Mouse (Mus musculus): ENCODE measurements around the gene Tfip11. TPM values are rescaled to one million over a fixed set of nuclear protein-coding genes. Genes with fewer than 3 reads are reported as not detected.
A peak's percentile ranks its signal among the peaks of the same experiment; 100 is the strongest.

The Tfip11 gene
- total and polyA plus RNA-seq, 3 experiments: 8.8 to 28.6 (median 23.8) TPM

DNA sequence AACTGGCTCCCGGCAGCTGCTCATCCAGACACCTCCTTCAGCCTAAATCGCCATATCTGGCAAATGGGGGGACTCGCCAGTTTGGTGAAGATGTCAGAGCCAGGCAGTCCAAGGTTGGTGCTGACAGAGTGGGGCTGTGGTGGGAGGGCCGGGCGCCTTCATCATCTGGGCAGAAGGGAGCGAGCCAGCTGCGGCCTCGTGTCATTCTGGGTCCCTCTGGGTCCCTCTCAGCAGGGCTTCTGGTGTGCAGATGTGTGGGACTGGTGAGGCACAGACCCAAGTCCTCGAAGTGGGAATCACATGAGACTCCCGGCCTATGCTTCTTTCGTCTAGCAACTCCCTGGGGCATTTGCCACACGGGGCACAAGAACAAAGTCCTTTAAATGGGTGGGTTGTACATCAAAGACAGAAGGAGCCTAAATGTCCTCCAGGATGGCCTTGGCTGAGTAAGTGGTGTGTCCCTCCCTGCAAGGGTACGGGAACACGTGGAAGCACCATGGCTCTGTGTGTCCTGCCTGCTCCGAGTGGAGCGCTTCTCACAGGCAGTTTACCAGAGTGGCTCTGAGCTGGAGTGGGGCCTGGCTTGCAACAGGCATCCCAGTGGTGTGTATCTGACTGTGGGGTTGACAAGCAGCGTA lies 33.7 kb upstream of the Tfip11 start:
- H3K4me1 ChIP-seq (ENCODE audit: control insufficient read depth in 1 of 2, insufficient read depth in 2 of 2): peaks cover 7 to 28% of the 10 kb centered on the region in 2 experiments
- in situ Hi-C loops (cut with MboI; ENCODE audit: low pct_ligation_motif_present, low pct_unique_long_range_greater_than_20kb, low sequenced_read_pairs) (no loop called here), dilution Hi-C loops (cut with MboI; ENCODE audit: extremely low pct_ligation_motif_present, extremely low pct_unique_long_range_greater_than_20kb, low sequenced_read_pairs) (no loop called here)
- H3K36me3 ChIP-seq (replicated peaks in 1 of 2; ENCODE audit: control insufficient read depth in 1 of 2, insufficient read depth in 1 of 2, low read length in 1 of 2): peaks cover 0 to 16% of the 10 kb centered on the region in 2 experiments
- TF ChIP-seq MEF2A (IDR thresholded peaks at IDR 0.05; ENCODE audit: borderline replicate concordance, low read depth, low read length): no peak
- no peak for TF ChIP-seq CTCF (conservative IDR thresholded peaks at IDR 0.05 in 1 of 2, IDR thresholded peaks at IDR 0.05 in 1 of 2; ENCODE audit: low read depth in 2 of 2, low read length in 2 of 2)
- TF ChIP-seq POLR2AphosphoS2 (IDR thresholded peaks at IDR 0.05; ENCODE audit: low read depth, low read length): no peak
- no peak for TF ChIP-seq ZNF384 (IDR thresholded peaks at IDR 0.05; ENCODE audit: low read depth, low read length)
- no peak for TF ChIP-seq MYC (IDR thresholded peaks at IDR 0.05; ENCODE audit: low read depth, low read length)
- no peak for TF ChIP-seq HCFC1 (IDR thresholded peaks at IDR 0.05; ENCODE audit: low read depth, low read length)
- no peak for TF ChIP-seq MXI1 (IDR thresholded peaks at IDR 0.05; ENCODE audit: low read depth, low read length)
- TF ChIP-seq TCF12 (IDR thresholded peaks at IDR 0.05; ENCODE audit: low read depth, low read length): no peak
- H3K9ac ChIP-seq (ENCODE audit: insufficient read depth, low read depth): no peak overlapping the region
- no peak overlapping the region for H3K4me3 ChIP-seq (replicated peaks in 1 of 3; ENCODE audit: low read depth in 2 of 3, low read length in 2 of 3, poor library complexity in 1 of 3)
- no peak overlapping the region for H3K27ac ChIP-seq (ENCODE audit: insufficient read depth, low read depth)
- H3K9me3 ChIP-seq (replicated peaks; ENCODE audit: low read length): no peaks in the 10 kb centered on the region
- DNase-seq (ENCODE audit: extremely low read depth): no peak
- H3K79me2 ChIP-seq (replicated peaks; ENCODE audit: control insufficient read depth, extremely low read depth, insufficient read depth, poor library complexity, severe bottlenecking): no peaks in the 10 kb centered on the region
- no peaks in the 10 kb centered on the region for H3K27me3 ChIP-seq (replicated peaks)
- H3K4me2 ChIP-seq (ENCODE audit: insufficient read depth, low read depth, poor library complexity, severe bottlenecking): no peak overlapping the region

DNA sequence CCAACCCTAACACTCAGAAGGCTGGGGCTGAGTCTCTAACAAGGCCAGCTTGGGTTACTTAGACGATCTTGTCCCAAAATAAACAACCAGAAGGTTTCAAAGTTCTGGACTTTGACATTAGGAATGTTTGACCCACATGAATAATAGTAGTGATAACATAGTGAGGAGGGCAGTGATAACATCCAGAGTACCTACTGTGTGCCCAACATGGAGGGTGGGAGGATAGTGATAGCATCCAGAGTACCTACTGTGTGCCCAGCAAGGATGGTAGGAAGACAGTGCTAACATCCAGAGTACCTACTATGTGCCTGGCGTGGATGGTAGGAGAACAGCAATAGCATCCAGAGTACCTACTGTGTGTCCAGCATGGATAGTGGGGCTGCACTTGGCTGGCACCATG lies 32.4 kb upstream of the Tfip11 start:
- dilution Hi-C loops (cut with MboI; ENCODE audit: extremely low pct_ligation_motif_present, extremely low pct_unique_long_range_greater_than_20kb, low sequenced_read_pairs) (no loop called here), in situ Hi-C loops (cut with MboI; ENCODE audit: low pct_ligation_motif_present, low pct_unique_long_range_greater_than_20kb, low sequenced_read_pairs) (no loop called here)
- DNase-seq (ENCODE audit: extremely low read depth): no peak
- Histone ChIP-seq H3K9ac (ENCODE audit: insufficient read depth, low read depth) (no peak overlapping the region), H3K4me3 (replicated peaks in 1 of 3; ENCODE audit: low read depth in 2 of 3, low read length in 2 of 3, poor library complexity in 1 of 3) (no peak overlapping the region), H3K36me3 (replicated peaks in 1 of 2; ENCODE audit: control insufficient read depth in 1 of 2, insufficient read depth in 1 of 2, low read length in 1 of 2) (peaks cover 0 to 22% of the 10 kb centered on the region in 2 experiments), H3K27me3 (replicated peaks) (no peaks in the 10 kb centered on the region), H3K4me1 (ENCODE audit: control insufficient read depth in 1 of 2, insufficient read depth in 2 of 2) (peaks cover 2 to 26% of the 10 kb centered on the region in 2 experiments; a peak in 3 of 4 replicates), H3K4me2 (ENCODE audit: insufficient read depth, low read depth, poor library complexity, severe bottlenecking) (no peak overlapping the region), H3K27ac (ENCODE audit: insufficient read depth, low read depth) (no peak overlapping the region), H3K9me3 (replicated peaks; ENCODE audit: low read length) (no peaks in the 10 kb centered on the region), H3K79me2 (replicated peaks; ENCODE audit: control insufficient read depth, extremely low read depth, insufficient read depth, poor library complexity, severe bottlenecking) (no peaks in the 10 kb centered on the region)
- TF ChIP-seq ZKSCAN1 (IDR thresholded peaks at IDR 0.05; ENCODE audit: borderline replicate concordance, low read depth, low read length) (peak; percentile 72), GABPA (IDR thresholded peaks at IDR 0.05; ENCODE audit: insufficient replicate concordance, low read depth, low read length) (no peak), JUN (IDR thresholded peaks at IDR 0.05; ENCODE audit: insufficient read depth, low read depth, low read length) (no peak), SMC3 (IDR thresholded peaks at IDR 0.05; ENCODE audit: low read depth, low read length) (no peak), HCFC1 (IDR thresholded peaks at IDR 0.05; ENCODE audit: low read depth, low read length) (no peak), TBP (conservative IDR thresholded peaks at IDR 0.05; ENCODE audit: low read depth, low read length) (no peak)

Data from CH12.LX (cell line).